Mouse (Mus musculus) hindbrain, embryonic 10.5 days (tissue): ENCODE results near the gene Hist1h2ad. TPM values are rescaled to one million over a fixed set of nuclear protein-coding genes. Genes with fewer than 3 reads are reported as not detected.
"Not testable (repeated sequence)": the region's sequence is repeated elsewhere in the genome, so short reads cannot be mapped to it uniquely, and the experiment has no call there.

ENCODE experiments used
- DNase-seq: peaks from one replicate; pipeline ENCODE4 v3.0.0-alpha.2; 2017; ENCODE audit warnings: low spot score
- H3K27ac ChIP-seq: fragments of 300-500 bp; sonication (generic); 2 replicates; pipeline ENCODE4 v1.5.1; 2016; ENCODE audit warnings: mild to moderate bottlenecking, moderate library complexity
- H3K27me3 ChIP-seq: fragments of 300-500 bp; sonication (generic); 2 replicates; pipeline ENCODE4 v1.6.1; 2016; ENCODE audit warnings: mild to moderate bottlenecking; ENCODE audit not compliant: poor library complexity, insufficient read depth, severe bottlenecking
- H3K36me3 ChIP-seq: fragments of 300-500 bp; sonication (generic); 2 replicates; pipeline ENCODE4 v1.6.1; 2016; ENCODE audit warnings: mild to moderate bottlenecking, moderate library complexity
- H3K4me1 ChIP-seq: fragments of 300-500 bp; sonication (generic); replicated peaks from 2 replicates; pipeline ENCODE4 v1.6.1; 2016; ENCODE audit warnings: mild to moderate bottlenecking
- H3K4me3 ChIP-seq: fragments of 300-500 bp; sonication (generic); 2 replicates; pipeline ENCODE4 v1.5.1; 2016; ENCODE audit warnings: mild to moderate bottlenecking, moderate library complexity
- H3K9me3 ChIP-seq: fragments of 300-500 bp; sonication (generic); 2 replicates; pipeline ENCODE4 v1.6.1; 2016; ENCODE audit warnings: mild to moderate bottlenecking, moderate library complexity
- WGBS: fragments of 180-500 bp; shearing (Covaris S2); methylation state at CpG from one replicate; pipeline ENCODE4 v1.1.7; 2016; 5-methylcytosine and 5-hydroxymethylcytosine counted together
- polyA plus RNA-seq: library from polyadenylated mRNA; unstranded; fragments of >200 nt; fragmentation: Nextera tagmentation; extraction: Ambion mirVana; gene quantifications from 2 replicates; pipeline ENCODE4 v1.2.1, GENCODE M21; 2016

Hist1h2ad gene
- polyA plus RNA-seq, 1 experiment from 2014 or later, result 1.8 TPM

- H3K36me3 ChIP-seq, H3K9me3 ChIP-seq, H3K27me3 ChIP-seq, DNase-seq: not testable (repeated sequence)
- H3K4me3 ChIP-seq, result peak overlapping the region; percentile 62
- WGBS, result under 1% methylated on average over 17 of the region's 40 CpGs
- H3K4me1 ChIP-seq, result peaks cover 36% of the 10 kb centered on the region
- peak overlapping the region; percentile 93 for H3K27ac ChIP-seq
Measured at GRCm38 (mm10) chr13:23575864-23576313, 1.7 kb downstream of the Hist1h2ad start.

- Histone ChIP-seq H3K9me3 (no peaks in the 10 kb centered on the region), H3K4me3 (peak overlapping the region; percentile 62), H3K36me3 (no peaks in the 10 kb centered on the region), H3K27me3 (no peaks in the 10 kb centered on the region), H3K4me1 (peaks cover 38% of the 10 kb centered on the region), H3K27ac (peak overlapping the region; percentile 93)
- DNase-seq, result peak; percentile 44
- WGBS, result 3% methylated on average over 7 of the region's 7 CpGs
Measured at GRCm38 (mm10) chr13:23576351-23576881, 2.2 kb downstream of the Hist1h2ad start.

- peak overlapping the region; percentile 93 for H3K27ac ChIP-seq
- 51% methylated on average over 6 of the region's 6 CpGs for WGBS
- no peaks in the 10 kb centered on the region for H3K36me3 ChIP-seq
- H3K4me1 ChIP-seq, result peaks cover 42% of the 10 kb centered on the region
- H3K4me3 ChIP-seq, result peak overlapping the region; percentile 62
- H3K27me3 ChIP-seq, result no peaks in the 10 kb centered on the region
- DNase-seq, result no peak
- no peaks in the 10 kb centered on the region for H3K9me3 ChIP-seq
Measured at GRCm38 (mm10) chr13:23576906-23577639, 2.9 kb downstream of the Hist1h2ad start.

- peak overlapping the region; percentile 93 for H3K27ac ChIP-seq
- H3K36me3 ChIP-seq, result no peaks in the 10 kb centered on the region
- 88% methylated on average over 1 of the region's 1 CpGs for WGBS
- H3K9me3 ChIP-seq, result no peaks in the 10 kb centered on the region
- no peaks in the 10 kb centered on the region for H3K27me3 ChIP-seq
- no peak for DNase-seq
- peaks cover 43% of the 10 kb centered on the region for H3K4me1 ChIP-seq
- no peak overlapping the region for H3K4me3 ChIP-seq
Measured at GRCm38 (mm10) chr13:23577835-23578234, 3.7 kb downstream of the Hist1h2ad start.

- peak within 1 kb of the TSS; percentile 60 for H3K4me3 ChIP-seq
- H3K27ac ChIP-seq, result peak within 1 kb of the TSS; percentile 95
- peaks cover 51% of the 10 kb centered on the region for H3K4me1 ChIP-seq
- H3K9me3 ChIP-seq, result no peaks in the 10 kb centered on the region
- WGBS, result under 1% methylated on average over 43 of the region's 43 CpGs
- peak; percentile 96 for DNase-seq
- no peaks in the 10 kb centered on the region for H3K36me3 ChIP-seq
- H3K27me3 ChIP-seq, result no peaks in the 10 kb centered on the region
Measured at GRCm38 (mm10) chr13:23581408-23582218, 7.4 kb downstream of the Hist1h2ad start, which contains the start of gene Hist1h4d. Gene Hist1h4d, plus strand, starts transcription at chr13:23581598.

GRCm38 (mm10) chr13:23582219-23583056, 8.3 kb downstream of the Hist1h2ad start:
- DNase-seq, result peak; percentile 45
- Histone ChIP-seq H3K4me1 (peaks cover 48% of the 10 kb centered on the region), H3K27ac (peak overlapping the region; percentile 95)

GRCm38 (mm10) chr13:23583387-23584068, 9.3 kb downstream of the Hist1h2ad start:
- Histone ChIP-seq H3K36me3 (no peaks in the 10 kb centered on the region), H3K27ac (peak overlapping the region; percentile 95), H3K27me3 (no peaks in the 10 kb centered on the region), H3K4me3 (peak overlapping the region; percentile 60), H3K9me3 (no peaks in the 10 kb centered on the region), H3K4me1 (peaks cover 48% of the 10 kb centered on the region)
- DNase-seq, result no peak

More at GRCm38 (mm10) chr13:23582219-23583056, 8.3 kb downstream of the Hist1h2ad start:
- no peaks in the 10 kb centered on the region for H3K27me3 ChIP-seq
- WGBS, result 3% methylated on average over 6 of the region's 6 CpGs
- H3K9me3 ChIP-seq, result no peaks in the 10 kb centered on the region
- peak overlapping the region; percentile 60 for H3K4me3 ChIP-seq
- no peaks in the 10 kb centered on the region for H3K36me3 ChIP-seq

GRCm38 (mm10) chr13:23584331-23584730, 10.2 kb downstream of the Hist1h2ad start:
- no peaks in the 10 kb centered on the region for H3K36me3 ChIP-seq
- no peak for DNase-seq

GRCm38 (mm10) chr13:23585029-23585441, 10.9 kb downstream of the Hist1h2ad start:
- H3K27ac ChIP-seq, result peak overlapping the region; percentile 95
- H3K4me1 ChIP-seq, result peaks cover 48% of the 10 kb centered on the region
- peak; percentile 79 for DNase-seq
- H3K27me3 ChIP-seq, result no peaks in the 10 kb centered on the region
- under 1% methylated on average over 21 of the region's 21 CpGs for WGBS
- no peaks in the 10 kb centered on the region for H3K36me3 ChIP-seq
- H3K9me3 ChIP-seq, result no peaks in the 10 kb centered on the region
- H3K4me3 ChIP-seq, result peak overlapping the region; percentile 57

More at GRCm38 (mm10) chr13:23584331-23584730, 10.2 kb downstream of the Hist1h2ad start:
- Histone ChIP-seq H3K9me3 (no peaks in the 10 kb centered on the region), H3K27ac (peak overlapping the region; percentile 95), H3K27me3 (no peaks in the 10 kb centered on the region), H3K4me1 (peaks cover 48% of the 10 kb centered on the region), H3K4me3 (peak overlapping the region; percentile 57)

- peaks cover 48% of the 10 kb centered on the region for H3K4me1 ChIP-seq
- H3K27ac ChIP-seq, result peak overlapping the region; percentile 95
- not testable (repeated sequence) for H3K27me3 ChIP-seq, H3K9me3 ChIP-seq, H3K36me3 ChIP-seq
- DNase-seq, result peak; percentile 77
- peak overlapping the region; percentile 57 for H3K4me3 ChIP-seq
- under 1% methylated on average over 29 of the region's 36 CpGs for WGBS
Measured at GRCm38 (mm10) chr13:23585442-23586098, 11.4 kb downstream of the Hist1h2ad start.

GRCm38 (mm10) chr13:23586099-23586939, 12.1 kb downstream of the Hist1h2ad start:
- peak overlapping the region; percentile 57 for H3K4me3 ChIP-seq
- peak overlapping the region; percentile 95 for H3K27ac ChIP-seq
- peaks cover 42% of the 10 kb centered on the region for H3K4me1 ChIP-seq
- WGBS, result 2% methylated on average over 22 of the region's 22 CpGs
- no peaks in the 10 kb centered on the region for H3K9me3 ChIP-seq
- no peaks in the 10 kb centered on the region for H3K27me3 ChIP-seq
- DNase-seq, result peak; percentile 45
- H3K36me3 ChIP-seq, result no peaks in the 10 kb centered on the region
